Mouse (Mus musculus): ENCODE data around the gene Inha. TPM values are rescaled to one million over a fixed set of nuclear protein-coding genes. Genes with fewer than 3 reads are reported as not detected.
A peak's percentile ranks its signal among the peaks of the same experiment; 100 is the strongest.

The Inha gene
- polyA plus RNA-seq, 1 experiment from 2014 or later: 4.1 TPM

- Histone ChIP-seq H3K36me3 (ENCODE audit: control insufficient read depth, insufficient read depth) (peaks cover 17% of the 10 kb centered on the region), H3K9me3 (replicated peaks; ENCODE audit: control insufficient read depth, low read length) (0 out of 2 replicates have a peak, but pooled peaks cover 3% of the 10 kb centered on the region), H3K9ac (ENCODE audit: low read length) (peak overlapping the region; percentile 66), H3K4me1 (ENCODE audit: control insufficient read depth, insufficient read depth, low read length) (peaks cover 34% of the 10 kb centered on the region), H3K27me3 (ENCODE audit: control insufficient read depth, insufficient read depth, low read length) (no peaks in the 10 kb centered on the region), H3K4me2 (ENCODE audit: low read depth, low read length) (peak overlapping the region; percentile 60), H3K4me3 (ENCODE audit: low read length) (no peak overlapping the region), H3K27ac (ENCODE audit: low read length) (peak overlapping the region; percentile 95)
- WGBS: 75% methylated on average over 18 of the region's 18 CpGs
- no peak for ATAC-seq (replicated peaks; ENCODE audit: extremely low read depth, insufficient read depth, low FRiP score)
Measured at GRCm38 (mm10) chr1:75558388-75559178, 51.7 kb downstream of the Inha start.

DNA sequence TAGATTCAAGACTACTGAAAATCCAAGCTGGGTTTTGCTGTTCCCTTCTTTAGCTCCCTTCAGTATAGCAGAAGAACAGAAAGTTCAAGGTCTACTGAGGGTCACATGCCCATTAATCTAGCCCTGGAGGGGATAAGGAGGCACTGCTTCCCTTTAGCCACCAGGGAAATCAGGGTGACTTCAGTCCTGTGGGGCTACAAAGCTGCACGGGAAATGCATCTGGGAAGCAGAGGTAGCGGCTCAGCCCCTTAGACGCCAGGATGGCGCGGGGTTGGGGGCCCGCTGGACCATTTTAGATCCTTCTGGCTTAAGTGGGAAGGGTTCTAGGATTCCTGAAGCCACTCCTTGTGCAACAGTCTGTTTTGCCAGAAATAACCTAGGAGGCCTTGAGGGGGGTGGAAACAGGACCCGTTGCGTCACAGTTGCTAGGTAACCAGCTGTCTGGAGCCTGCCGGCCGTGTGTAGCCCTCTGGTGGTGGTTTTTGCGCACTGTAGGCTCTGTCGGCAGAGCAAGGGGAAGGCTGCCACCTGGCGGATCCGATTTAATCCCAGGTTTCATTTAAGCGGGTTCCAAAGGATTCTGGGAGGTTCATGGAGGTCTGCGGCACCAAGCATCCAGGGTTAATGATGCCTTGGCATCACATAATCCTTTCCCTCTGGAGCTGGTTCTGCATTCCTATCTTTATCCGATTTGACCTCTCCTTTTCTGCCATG lies 52.5 kb downstream of the Inha start:
- ATAC-seq (replicated peaks; ENCODE audit: extremely low read depth, insufficient read depth, low FRiP score): peak; percentile 93
- H3K27ac ChIP-seq (ENCODE audit: low read length): peak overlapping the region; percentile 95
- 3% methylated on average over 17 of the region's 17 CpGs for WGBS
- H3K4me1 ChIP-seq (ENCODE audit: control insufficient read depth, insufficient read depth, low read length): peaks cover 34% of the 10 kb centered on the region
- H3K27me3 ChIP-seq (ENCODE audit: control insufficient read depth, insufficient read depth, low read length): no peaks in the 10 kb centered on the region
- peak overlapping the region; percentile 66 for H3K9ac ChIP-seq (ENCODE audit: low read length)
- H3K9me3 ChIP-seq (replicated peaks; ENCODE audit: control insufficient read depth, low read length): 0 out of 2 replicates have a peak, but pooled peaks cover 3% of the 10 kb centered on the region
- H3K4me3 ChIP-seq (ENCODE audit: low read length): peak overlapping the region; percentile 24
- peak overlapping the region; percentile 60 for H3K4me2 ChIP-seq (ENCODE audit: low read depth, low read length)
- H3K36me3 ChIP-seq (ENCODE audit: control insufficient read depth, insufficient read depth): peaks cover 14% of the 10 kb centered on the region

Other genes starting within 250 kb of the Inha start
- 0.44 and 0.62 TPM in 2 replicates for gene Ptprn, start 242.6 kb upstream of the Inha start, polyA plus RNA-seq (2015; fragmentation: Nextera tagmentation; extraction: Ambion mirVana)
- gene Resp18, start 228.7 kb upstream of the Inha start, polyA plus RNA-seq (2015; fragmentation: Nextera tagmentation; extraction: Ambion mirVana): 0.76 TPM in 1 of 2 replicates, not detected in the other
- 129 and 131 TPM in 2 replicates for gene Dnpep, start 189.1 kb upstream of the Inha start, polyA plus RNA-seq (2015; fragmentation: Nextera tagmentation; extraction: Ambion mirVana)
- 469 and 480 TPM in 2 replicates for gene Des, start 146.7 kb upstream of the Inha start, polyA plus RNA-seq (2015; fragmentation: Nextera tagmentation; extraction: Ambion mirVana)
- gene Speg, start 131.8 kb upstream of the Inha start, polyA plus RNA-seq (2015; fragmentation: Nextera tagmentation; extraction: Ambion mirVana): 41.1 and 46.4 TPM in 2 replicates
- 72.6 and 85.3 TPM in 2 replicates for gene Gmppa, start 71.1 kb upstream of the Inha start, polyA plus RNA-seq (2015; fragmentation: Nextera tagmentation; extraction: Ambion mirVana)
- gene Asic4, start 56.6 kb upstream of the Inha start, polyA plus RNA-seq (2015; fragmentation: Nextera tagmentation; extraction: Ambion mirVana): 0.08 and 0.27 TPM in 2 replicates
- 23.9 and 27.0 TPM in 2 replicates for gene Chpf, start 27.8 kb upstream of the Inha start, polyA plus RNA-seq (2015; fragmentation: Nextera tagmentation; extraction: Ambion mirVana)
- 0.60 and 0.69 TPM in 2 replicates for gene Tmem198, start 27.5 kb upstream of the Inha start, polyA plus RNA-seq (2015; fragmentation: Nextera tagmentation; extraction: Ambion mirVana)
- 83.9 and 94.2 TPM in 2 replicates for gene Obsl1, start 625 bp upstream of the Inha start, polyA plus RNA-seq (2015; fragmentation: Nextera tagmentation; extraction: Ambion mirVana)
- 14.3 and 14.7 TPM in 2 replicates for gene Stk11ip, start 14.5 kb downstream of the Inha start, polyA plus RNA-seq (2015; fragmentation: Nextera tagmentation; extraction: Ambion mirVana)
- 33.3 and 36.6 TPM in 2 replicates for gene Slc4a3, start 39.2 kb downstream of the Inha start, polyA plus RNA-seq (2015; fragmentation: Nextera tagmentation; extraction: Ambion mirVana)

Data from heart, embryonic 16.5 days (tissue).